Mouse (Mus musculus): ENCODE data around the gene Scai.
"Not testable (repeated sequence)": the region's sequence is repeated elsewhere in the genome, so short reads cannot be mapped to it uniquely, and the experiment has no call there.

The Scai gene

DNA sequence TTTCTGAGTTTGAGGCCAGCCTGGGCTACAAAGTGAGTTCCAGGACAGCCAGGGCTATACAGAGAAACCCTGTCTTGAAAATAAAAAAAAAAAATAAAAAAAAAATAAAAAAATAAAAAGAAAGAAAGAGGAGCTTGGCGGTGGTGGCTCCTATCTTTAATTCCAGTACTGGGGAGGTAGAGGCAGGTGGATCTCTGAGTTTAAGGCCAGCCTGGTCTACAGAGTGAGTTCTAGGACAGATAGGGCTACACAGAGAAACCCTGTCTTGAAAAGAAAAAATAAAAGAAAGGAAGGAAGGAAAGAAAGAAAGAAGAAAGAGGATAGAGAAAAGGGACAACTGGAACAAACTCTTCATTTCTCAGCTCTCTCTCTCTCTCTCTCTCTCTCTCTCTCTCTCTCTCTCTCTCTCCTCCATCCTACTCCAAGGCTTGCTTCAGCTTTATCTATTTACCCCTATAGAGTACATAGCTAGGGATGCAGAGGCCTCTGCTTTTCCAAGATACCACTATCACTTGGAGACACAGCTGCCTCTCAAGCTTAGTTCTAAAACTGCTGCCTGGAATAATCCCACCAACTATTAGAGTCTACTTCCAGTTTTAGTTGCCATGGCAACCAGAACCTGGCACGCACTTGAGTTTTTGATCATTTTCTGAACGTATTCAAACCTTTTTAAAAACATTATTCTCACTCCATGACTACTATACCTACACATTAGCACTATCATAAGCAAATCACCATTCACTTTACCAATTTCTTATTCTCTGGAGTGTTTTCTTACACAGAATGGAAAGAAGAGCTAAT, 60.8 kb downstream of the Scai start:
- DNase-seq: no peak

GRCm38 (mm10) chr2:39124167-39124566, 66.4 kb downstream of the Scai start:
- DNase-seq: no peak

DNA sequence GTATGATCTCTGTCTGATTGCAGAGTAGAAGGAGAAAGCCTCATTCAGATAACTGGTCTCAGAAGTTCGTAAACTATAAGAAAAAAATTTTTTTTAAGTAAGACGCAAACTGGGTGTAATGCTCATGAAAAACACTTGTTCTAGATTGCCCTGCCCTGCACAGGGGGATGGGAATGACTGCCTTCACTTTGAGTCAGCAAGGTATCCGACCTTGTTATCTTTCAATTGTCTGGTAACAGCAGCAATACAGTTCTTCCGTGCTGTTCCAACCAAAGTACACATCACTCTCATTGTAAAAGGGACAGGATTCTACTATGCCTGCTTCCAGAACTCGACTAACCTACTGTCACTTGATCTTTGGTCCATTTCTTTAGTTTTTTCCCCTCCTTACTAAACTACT, 69.4 kb downstream of the Scai start:
- no peak for DNase-seq

DNA sequence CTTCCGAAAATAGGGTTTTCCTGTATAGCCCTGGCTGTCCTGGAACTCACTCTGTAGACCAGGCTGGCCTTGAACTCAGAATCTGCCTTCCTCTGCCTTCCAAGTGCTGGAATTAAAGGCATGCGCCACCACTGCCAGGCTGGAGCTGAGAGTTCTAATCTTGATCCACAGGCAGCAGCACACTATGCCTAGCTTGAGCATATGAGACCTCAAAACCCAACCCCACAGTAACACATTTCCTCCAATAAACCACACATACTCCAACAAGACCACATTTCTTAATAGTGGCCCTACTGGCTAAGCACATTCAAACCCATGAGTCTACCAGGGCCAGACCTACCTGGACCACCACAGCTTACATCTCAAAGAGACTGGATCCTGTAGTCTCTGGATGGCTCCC, 74.0 kb downstream of the Scai start:
- no peak for DNase-seq

GRCm38 (mm10) chr2:39114093-39114492, 76.4 kb downstream of the Scai start:
- DNase-seq: no peak

- no peak for DNase-seq
These were observed 80.0 kb downstream of the Scai start for GRCm38 (mm10) chr2:39110514-39110913.

DNA sequence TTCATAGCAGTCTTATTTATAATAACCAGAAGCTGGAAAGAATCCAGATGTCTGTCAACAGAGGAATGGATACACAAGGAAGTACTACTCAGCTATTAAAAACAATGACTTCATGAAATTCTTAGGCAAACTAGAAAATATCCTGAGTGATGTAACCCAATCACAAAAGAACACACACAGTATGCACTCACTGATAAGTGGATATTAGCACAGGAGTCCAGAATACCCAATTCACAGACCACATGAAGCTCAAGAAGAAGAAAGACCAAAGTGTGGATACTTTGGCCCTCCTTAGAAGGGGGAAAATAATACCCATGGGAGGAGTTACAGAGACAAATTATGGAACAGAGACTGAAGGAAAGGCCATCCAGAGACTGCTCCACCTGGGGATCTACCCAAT, 80.8 kb downstream of the Scai start:
- not testable (repeated sequence) for DNase-seq

- not testable (repeated sequence) for DNase-seq
These were observed 90.6 kb downstream of the Scai start for GRCm38 (mm10) chr2:39099951-39100350.

GRCm38 (mm10) chr2:39097993-39098392, 92.5 kb downstream of the Scai start:
- no peak for DNase-seq

DNA sequence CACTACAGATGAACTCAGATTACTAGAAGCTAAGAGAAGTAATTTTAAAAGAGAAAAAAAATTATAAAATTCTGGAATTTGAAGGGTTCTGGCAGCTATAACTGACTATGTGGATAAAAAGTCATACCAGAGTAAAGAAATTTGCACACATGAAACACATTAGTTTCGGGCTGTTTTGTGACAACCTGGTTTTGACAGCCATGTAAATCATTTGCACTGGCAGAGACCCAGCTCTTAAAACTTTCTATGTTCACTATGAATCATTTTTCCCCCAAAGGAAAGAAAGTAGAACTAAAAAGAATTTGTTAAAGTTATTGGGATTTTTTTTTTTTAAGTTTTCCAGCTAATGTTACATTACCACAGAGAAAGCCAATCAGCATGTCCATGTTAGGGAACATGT, 98.6 kb downstream of the Scai start:
- DNase-seq: no peak

DNA sequence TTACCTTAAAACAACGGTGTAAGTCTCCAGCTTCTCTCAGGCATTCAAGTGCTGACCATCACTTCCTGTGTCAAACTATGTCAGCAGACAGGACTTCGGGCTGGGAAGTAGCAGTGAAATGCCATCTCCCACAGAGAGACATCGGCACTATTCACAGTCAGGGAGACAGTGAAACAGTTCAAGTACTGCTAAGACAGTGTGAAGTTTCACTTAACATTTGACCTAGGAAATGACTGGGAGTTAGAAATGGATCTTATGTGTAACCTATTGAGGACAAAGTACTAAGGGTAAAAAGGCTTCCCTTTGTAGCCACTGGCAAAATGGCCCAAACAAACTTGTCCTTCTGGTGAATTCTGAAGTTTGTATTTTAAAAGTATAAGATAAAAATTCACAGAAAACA, 107.8 kb downstream of the Scai start:
- no peak for DNase-seq

DNA sequence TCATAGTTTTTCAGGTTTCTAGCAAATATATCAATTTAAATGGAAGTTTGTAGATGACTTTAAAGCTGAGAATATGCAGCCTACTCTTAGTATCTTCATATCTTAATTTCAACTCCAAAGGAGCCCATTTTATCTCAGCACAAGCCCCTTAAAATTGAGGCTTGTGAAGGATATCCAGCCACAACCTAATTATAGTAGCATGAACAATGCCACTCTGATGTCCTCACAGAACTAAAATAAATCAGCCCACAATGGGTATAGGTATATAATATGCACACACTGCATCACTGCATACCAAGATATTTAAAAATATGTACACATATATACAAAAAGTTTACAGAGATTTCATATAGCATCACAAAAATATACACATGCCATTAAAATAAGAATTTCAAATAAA, 119.9 kb downstream of the Scai start:
- DNase-seq: no peak

GRCm38 (mm10) chr2:39069096-39069495, 121.4 kb downstream of the Scai start:
- DNase-seq: no peak

DNA sequence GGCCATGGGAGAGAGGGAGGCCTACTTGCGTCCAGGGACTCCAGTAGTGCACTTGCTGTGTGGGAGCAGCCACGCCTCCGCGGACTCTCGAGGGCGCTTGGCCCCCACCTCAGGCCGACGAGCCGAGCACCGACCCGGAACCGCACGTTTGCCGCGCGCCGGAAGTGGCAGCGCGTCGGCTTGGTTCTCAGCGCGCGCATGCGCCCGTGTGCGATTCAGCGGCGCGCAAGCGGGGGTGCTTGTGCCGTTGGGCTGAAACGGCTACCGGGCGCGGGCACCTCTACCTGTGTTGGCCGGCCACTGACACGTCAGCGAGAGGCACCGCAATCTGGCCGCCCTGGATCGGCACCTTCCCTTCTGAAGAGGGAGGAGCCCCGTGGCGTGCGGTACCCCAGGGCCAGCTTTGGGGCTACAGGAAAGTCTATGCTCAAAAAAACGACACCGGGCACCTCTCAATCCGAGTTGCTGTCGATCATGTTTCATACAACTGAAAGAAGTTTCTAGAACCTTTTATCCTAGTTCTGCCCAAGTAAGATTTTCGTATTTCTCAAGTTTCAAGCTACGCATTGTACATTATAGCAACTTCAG, 125.0 kb downstream of the Scai start, which contains the start of gene Golga1:
TSS of gene Golga1 (minus strand) at position 142 of the 588 bp plus-strand sequence.
- peak; percentile 92 to 94 for DNase-seq

GRCm38 (mm10) chr2:39064687-39065399, 125.7 kb downstream of the Scai start:
- DNase-seq: no peak

DNA sequence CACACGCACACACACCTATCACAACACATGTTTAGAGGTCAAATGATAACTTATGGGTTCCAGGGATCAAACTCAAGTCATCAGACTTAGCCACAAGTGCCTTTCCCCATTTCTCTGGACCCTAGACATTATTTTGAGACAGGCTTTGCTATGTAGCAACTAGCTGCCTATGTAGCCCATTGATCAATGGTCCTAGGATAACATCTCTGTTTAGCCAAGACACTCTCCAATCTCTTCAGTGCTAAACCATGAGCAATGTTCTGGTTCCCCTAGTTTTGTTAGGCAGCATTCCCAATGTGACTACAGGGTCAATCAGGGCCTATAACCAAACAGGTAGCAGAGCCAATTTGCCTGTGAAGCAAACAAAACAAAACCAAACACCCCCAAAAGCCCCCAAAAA, 142.0 kb downstream of the Scai start:
- no peak for DNase-seq

GRCm38 (mm10) chr2:39040215-39040614, 150.3 kb downstream of the Scai start:
- no peak for DNase-seq

DNA sequence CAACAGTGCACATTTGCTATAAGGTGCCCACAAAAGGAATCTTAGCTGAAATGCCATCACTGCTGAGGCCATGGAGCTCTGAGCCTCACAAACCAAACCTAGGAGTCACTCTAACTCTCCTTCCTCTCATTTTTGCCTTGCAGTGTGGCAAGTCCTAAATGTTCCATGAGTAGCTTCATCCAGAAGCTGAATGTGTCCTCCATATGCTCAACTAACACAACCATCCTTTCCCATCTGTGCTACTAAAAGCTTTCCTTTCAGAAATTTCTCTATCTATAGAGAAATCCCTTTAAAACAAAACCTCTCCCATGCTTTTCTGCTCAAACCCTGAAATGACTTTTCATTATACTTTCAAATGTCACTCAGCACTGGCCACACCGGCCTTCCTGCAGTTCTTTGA, 158.9 kb downstream of the Scai start:
- DNase-seq: no peak

DNA sequence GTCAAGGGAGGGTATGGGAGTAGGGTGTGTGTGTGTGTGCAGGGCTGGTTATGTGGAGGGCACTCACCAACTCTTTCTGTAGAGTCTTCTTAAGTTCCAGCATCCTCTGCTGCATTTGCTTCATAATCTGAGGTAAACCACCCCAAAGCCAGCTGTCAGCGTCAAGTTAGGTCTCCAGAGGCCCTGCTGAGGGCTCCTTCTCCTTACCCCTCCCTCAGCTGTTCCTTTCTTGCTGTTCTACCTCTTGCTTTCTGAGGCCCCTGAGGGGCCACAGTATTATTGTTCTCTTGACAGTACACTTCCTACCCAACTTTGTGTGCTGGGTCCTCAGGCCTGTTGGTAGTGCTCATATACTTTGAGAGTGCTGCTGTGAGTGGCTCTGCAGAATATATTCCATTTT, 170.5 kb downstream of the Scai start:
- no peak for DNase-seq

GRCm38 (mm10) chr2:39016581-39016980, 174.0 kb downstream of the Scai start:
- DNase-seq: no peak

Data from lung, adult 18-20 months (tissue).